Mouse (Mus musculus): ENCODE measurements at regions not wholly inside any gene's neighbourhood (a gene's known extent, or its start where the extent isn't known, plus 50 kb on each side); places are given as distances from the start of the nearest gene placed in this dataset.

GRCm38 (mm10) chr13:113736468-113736867 is 57.8 kb upstream of the Arl15 start:
- no peak for DNase-seq

DNA sequence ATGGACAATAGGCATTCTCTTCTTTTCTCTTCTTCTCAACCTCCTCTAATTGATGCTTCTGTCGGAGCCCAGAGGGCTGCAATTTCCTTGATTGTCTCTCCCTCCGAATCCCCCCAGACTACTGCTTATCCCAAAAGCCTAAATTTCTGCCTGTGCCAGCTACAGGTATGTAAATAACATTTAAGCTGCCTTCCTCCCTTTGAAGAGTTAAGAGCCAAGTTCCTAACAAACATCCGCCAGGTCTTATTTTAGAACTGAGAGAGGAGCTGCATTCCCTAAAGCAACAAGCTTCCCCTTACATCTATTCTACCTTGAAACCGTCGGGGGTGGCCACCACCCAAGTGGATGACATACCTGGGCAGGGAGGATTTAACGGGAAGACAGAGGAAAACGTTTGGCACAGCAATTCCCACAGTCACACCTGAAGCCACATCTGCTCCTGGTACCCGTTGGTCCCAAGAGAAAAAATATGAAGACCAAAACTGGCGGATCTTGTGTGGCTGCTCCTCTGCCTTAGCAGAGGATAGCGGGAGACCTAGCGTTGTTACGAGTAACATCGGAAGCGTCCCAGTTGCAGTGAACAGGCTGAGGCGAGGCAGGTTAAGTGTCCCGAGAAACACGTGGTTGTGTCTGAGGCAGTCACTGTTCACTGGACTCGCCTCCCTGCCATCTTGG is 58.6 kb upstream of the Arl15 start:
- DNase-seq = no peak

- DNase-seq = peak; percentile 41
Observed at GRCm38 (mm10) chr13:113734134-113734794, 60.0 kb upstream of the Arl15 start.

DNA sequence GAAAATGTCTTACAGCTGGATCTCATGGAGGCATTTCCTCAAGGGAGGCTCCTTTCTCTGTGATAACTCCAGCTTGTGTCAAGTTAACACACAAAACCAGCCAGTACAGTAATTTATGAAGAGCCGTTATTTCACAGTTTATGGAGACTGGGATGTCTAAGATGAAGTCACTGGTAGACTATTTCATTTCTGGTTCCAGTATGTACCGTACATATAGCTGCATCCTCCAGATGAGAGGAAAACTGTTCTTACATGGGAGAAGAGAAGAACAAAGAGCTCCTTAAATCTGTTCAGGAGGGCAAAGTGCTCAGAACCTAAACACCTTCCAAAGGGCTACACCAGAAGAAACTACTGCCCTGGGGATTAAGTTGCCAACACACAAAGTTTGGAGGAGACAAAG is 60.6 kb upstream of the Arl15 start:
- no peak for DNase-seq

- DNase-seq = no peak
Observed at GRCm38 (mm10) chr13:113730776-113731400, 63.4 kb upstream of the Arl15 start.

DNA sequence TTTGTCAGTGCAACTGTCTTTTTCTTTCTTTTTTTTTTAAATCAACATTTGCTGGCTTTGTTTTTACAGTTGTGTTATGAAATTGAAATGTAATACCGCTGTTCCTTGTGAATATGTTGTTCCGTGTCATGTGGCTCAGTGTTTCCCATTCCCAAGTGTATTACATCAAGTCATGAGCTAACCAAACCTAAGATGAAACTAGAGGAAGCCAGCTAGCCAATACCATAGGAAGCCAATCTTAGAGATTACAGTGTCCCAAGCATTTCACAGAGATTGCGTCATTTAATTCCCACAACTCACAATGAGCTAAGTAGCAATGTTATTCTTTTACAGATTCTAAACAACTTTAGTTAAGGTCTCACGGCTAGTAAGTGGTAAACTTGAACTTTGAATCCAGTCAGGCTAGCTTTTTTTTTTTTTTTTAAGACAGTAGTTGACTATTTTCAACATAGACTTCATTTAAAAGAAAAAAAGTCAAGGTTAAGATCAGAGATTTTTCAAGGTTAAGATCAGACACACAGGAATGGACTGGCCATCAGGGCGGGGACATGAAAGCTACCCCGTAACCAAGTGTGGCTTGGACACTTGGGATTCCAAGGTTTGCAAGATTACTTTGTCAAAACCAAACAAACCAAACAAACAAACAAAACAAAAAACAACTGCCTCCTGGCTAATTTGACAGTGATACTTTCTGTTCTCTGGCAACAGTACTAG is 64.1 kb upstream of the Arl15 start:
- no peak for DNase-seq

GRCm38 (mm10) chr13:113729574-113729973 is 64.7 kb upstream of the Arl15 start:
- no peak for DNase-seq

- DNase-seq = peak; percentile 19
Observed at GRCm38 (mm10) chr13:113728111-113728510, 64.6 kb upstream of the Hspb3 start.

- DNase-seq = no peak
Observed at GRCm38 (mm10) chr13:113724881-113725837, 61.7 kb upstream of the Hspb3 start.

DNA sequence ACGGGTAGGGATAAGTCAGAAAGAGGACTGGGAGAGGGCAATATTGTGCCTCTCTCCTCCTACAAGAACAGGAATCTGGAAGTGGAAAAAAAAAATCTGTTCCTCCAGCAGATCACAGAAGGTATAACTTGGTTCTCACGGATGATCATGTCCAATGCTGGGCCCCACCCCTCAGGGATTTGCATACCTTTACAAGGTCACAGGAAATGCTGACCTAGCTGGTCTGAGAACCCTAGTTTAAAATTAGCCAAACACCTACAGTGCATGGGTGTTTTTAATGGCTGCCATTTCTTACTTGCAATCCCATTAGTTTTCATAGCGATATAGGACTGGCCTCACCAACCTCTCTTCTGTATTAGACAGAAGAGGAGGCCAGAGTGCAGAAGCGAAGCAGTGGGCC is 51.8 kb upstream of the Hspb3 start:
- no peak for DNase-seq

DNA sequence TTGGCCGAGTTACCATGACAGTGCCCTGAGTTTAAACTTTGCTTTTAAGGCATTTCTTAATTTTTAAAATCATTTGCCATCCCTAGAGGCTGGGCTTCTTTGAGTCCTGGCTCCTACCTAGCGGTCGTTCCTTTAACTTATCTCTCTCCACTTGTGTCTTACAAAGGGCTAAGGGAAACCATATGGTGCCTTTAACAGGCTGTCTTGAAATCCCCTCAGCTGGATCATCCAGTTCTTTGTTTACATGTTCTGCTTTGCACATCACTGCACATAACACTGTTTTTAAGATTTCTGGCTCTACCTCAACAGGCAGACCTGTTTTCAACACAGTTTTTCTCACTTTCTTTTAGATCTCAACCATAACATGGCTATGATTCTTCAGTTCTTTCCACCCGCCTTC is 50.4 kb upstream of the Hspb3 start:
- DNase-seq = no peak

All from right cerebral cortex, postnatal 14 days (tissue).